Mouse (Mus musculus) heart, postnatal 0 days (tissue): Measurements from ENCODE around the gene Dennd1a.

Source experiments
- CTCF ChIP-seq: IDR thresholded peaks from 2 replicates; pipeline ENCODE4 v1.5.1; 2016; ENCODE audit warnings: antibody characterized with exemption, control low read depth, low read depth
- EP300 ChIP-seq: IDR thresholded peaks from 2 replicates; pipeline ENCODE4 v1.6.1; 2016; ENCODE audit warnings: antibody characterized with exemption, low read depth

DNA sequence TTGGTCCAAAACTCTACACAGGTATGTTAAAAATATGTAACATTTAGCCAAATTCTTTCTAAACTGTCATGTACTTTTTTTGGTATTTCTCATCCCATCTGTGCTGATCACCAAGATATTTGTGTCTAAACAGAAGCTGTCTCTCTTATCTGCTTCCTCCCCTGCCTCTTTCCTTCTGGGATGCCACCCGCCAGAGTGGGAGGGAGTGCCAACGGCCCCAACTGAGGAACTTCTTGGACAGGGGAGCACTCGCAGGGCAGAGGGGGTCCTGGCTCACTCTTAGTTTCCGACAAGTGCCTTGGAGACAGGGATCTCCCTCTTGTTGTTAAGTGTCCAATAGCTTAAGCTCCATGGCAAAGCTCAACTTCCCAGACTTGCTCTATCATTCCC is 263.5 kb downstream of the Dennd1a start:
- no peak for TF ChIP-seq CTCF
- TF ChIP-seq EP300, result no peak
